Mouse (Mus musculus): ENCODE measurements around the gene Kremen1.

Gene Kremen1

GRCm38 (mm10) chr11:5243208-5243607, 18.1 kb downstream of the Kremen1 start:
- in situ Hi-C loops (cut with MboI; ENCODE audit: low pct_unique_long_range_greater_than_20kb in 1 of 2, low sequenced_read_pairs in 2 of 2, unreplicated experiment in 1 of 2), result no loop called here

- in situ Hi-C loops (cut with MboI; ENCODE audit: low pct_unique_long_range_greater_than_20kb in 1 of 2, low sequenced_read_pairs in 2 of 2, unreplicated experiment in 1 of 2), result no loop called here
These were observed 19.2 kb downstream of the Kremen1 start for GRCm38 (mm10) chr11:5242158-5242557.

DNA sequence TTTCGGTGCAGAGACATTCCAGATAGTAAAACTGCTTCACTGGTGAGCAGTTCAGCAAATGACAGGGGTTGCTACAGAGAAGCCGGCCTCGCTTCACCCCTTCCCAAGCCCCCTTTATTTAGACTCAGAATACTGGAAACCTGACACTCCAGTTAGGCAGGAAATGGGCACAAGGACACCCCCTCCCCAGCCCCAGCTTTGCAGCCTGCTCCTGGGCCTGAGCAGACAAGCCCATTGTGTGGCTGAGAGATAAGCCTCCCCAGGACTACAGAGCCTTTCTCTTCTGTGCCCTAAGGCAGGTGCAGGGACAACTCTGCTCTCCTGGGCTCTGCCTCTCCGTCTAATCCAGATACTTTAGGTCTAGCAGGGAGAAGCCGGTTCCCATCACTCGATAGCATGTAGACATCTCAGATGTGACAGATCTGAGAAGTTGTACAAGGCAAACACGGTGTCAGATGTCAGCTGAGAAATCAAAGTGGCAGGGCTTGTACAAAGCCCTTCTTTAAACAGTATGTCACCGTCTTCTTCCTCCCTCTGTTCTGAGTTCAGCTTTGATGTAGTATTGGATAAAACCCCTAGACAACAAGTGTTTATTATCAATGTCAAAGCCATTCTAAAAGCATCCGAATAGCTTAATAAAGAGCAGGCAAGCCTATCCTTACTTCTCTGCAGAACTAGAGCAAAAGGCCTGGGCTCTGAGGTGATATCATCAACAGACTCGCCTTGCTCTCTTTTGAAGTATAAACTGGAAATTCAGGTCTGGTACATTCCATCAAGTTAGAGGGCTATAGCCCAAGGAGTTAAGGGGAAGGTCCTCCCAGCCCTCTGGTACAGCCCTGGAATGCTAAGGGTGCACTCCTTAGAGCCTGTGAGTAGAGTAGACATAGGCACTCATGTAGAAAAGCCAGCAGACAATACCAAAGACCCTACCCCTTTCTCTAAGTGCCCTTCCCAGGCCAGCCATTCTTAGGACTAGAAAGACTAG, 21.4 kb downstream of the Kremen1 start:
- in situ Hi-C loops (cut with MboI; ENCODE audit: low pct_unique_long_range_greater_than_20kb in 1 of 2, low sequenced_read_pairs in 2 of 2, unreplicated experiment in 1 of 2), result no loop called here

DNA sequence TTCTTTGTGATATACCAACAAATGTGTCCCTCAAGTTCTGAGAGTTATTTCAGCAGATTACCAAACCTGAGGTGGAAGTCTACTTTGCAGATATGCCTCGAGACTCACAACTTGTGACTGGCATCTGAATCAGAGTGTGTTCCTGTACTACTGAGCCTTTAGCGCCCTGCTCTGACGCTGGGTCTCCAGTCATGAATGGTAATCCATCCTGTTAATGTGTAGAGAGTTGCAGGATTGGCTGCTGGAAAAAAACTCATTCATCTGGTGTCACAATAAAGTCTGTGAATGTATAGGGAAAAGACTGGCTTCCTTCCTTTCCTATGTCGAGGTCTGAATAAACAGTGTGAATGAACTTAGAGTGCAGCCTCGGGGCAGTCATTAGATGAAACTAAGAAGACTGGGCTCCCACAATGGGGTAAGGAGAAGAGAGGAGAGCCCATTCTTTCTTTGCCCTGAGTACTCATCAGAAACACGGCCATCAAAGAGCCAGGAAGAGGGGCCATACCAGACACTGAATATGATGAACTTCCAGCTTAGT, 41.4 kb downstream of the Kremen1 start:
- in situ Hi-C loops (cut with MboI; ENCODE audit: low pct_unique_long_range_greater_than_20kb in 1 of 2, low sequenced_read_pairs in 2 of 2, unreplicated experiment in 1 of 2), result no loop called here

DNA sequence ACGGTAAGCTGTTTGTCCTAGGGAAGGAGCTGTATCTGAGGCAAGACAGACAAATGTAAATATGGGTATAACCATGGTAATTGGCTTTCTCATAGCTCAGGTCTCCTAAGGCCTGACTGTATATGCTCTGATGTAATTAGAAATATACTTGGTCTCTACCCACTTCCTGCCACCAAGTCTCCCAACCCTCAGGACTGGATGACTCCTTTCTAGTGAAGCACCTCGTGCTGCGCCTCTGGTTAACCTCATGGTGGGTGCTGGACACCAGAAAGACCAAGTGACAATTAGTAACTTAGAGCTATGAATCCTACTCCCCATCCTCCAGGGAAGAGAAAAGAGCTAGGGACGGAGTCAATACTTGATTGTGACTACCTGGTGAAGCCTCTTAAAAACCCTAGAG, 42.0 kb downstream of the Kremen1 start:
- in situ Hi-C loops (cut with MboI; ENCODE audit: low pct_unique_long_range_greater_than_20kb in 1 of 2, low sequenced_read_pairs in 2 of 2, unreplicated experiment in 1 of 2), result no loop called here

- in situ Hi-C loops (cut with MboI; ENCODE audit: low pct_unique_long_range_greater_than_20kb in 1 of 2, low sequenced_read_pairs in 2 of 2, unreplicated experiment in 1 of 2), result no loop called here
These were observed 45.8 kb downstream of the Kremen1 start for GRCm38 (mm10) chr11:5215401-5216187.

DNA sequence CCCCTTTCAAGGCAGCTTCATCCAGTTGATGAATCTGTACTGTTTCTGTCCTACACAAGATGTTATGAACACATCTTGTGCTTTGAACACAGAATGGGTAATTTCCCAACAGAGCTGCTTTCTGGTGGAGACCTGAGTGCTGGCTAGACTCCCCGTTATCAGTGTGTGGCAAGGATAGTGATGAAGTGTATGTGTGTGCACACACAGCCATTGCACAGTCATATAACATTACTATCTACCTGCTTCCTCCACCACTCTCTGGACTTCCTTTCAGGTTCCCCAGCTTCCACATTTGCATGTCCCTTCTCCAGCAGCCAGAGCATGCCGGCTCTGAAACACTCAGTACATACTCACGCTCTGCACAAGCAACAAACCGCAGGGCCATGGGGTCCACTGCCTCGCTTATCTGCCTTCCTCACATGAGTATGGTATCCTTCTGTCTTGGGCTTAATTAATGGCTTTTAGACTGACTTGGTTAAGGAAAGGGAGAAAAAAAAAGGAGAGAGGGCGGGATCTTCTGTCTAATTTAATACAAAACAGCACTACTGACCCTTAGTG, 46.8 kb downstream of the Kremen1 start:
- in situ Hi-C loops (cut with MboI; ENCODE audit: low pct_unique_long_range_greater_than_20kb in 1 of 2, low sequenced_read_pairs in 2 of 2, unreplicated experiment in 1 of 2), result no loop called here

DNA sequence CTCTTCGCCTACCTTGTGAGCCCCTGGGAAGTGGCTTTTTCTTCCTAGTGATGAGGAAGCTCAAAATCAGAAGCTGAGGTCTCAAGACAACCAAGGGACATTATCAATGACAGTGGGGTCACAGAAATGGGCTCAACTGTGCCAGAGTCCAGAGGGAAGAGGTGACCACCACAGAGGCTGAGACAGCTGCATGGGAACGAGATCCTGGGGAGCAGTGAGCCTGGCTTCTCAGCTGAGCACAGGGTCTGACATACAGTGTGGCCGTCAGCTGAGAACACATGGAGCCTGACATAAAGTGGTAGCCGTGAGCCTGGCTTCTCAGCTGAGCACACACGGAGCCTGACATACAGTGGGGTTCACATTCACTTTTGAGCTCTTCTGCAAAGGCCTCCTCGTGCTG, 58.3 kb downstream of the Kremen1 start:
- in situ Hi-C loops (cut with MboI; ENCODE audit: low pct_unique_long_range_greater_than_20kb in 1 of 2, low sequenced_read_pairs in 2 of 2, unreplicated experiment in 1 of 2), result no loop called here

- in situ Hi-C loops (cut with MboI; ENCODE audit: low pct_unique_long_range_greater_than_20kb in 1 of 2, low sequenced_read_pairs in 2 of 2, unreplicated experiment in 1 of 2), result no loop called here
These were observed 59.3 kb downstream of the Kremen1 start for GRCm38 (mm10) chr11:5201799-5202680.

DNA sequence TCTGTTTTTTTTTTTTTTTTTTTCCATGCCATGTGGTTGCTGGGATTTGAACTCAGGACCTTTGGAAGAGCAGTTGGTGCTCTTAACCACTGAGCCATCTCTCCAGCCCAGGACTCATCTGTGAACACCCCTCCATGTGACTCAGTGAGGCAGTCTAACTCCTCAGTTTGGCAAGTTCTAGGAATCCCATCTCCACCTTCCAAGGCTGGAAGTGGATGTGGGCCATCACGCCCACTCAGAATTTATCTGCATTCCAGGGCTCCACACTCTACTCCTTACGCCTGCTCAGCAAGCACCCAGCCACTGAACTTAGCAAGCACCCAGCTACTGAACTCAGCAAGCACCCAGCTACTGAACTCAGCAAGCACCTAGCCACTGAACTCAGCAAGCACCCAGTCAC, 61.5 kb downstream of the Kremen1 start:
- in situ Hi-C loops (cut with MboI; ENCODE audit: low pct_unique_long_range_greater_than_20kb in 1 of 2, low sequenced_read_pairs in 2 of 2, unreplicated experiment in 1 of 2), result no loop called here

DNA sequence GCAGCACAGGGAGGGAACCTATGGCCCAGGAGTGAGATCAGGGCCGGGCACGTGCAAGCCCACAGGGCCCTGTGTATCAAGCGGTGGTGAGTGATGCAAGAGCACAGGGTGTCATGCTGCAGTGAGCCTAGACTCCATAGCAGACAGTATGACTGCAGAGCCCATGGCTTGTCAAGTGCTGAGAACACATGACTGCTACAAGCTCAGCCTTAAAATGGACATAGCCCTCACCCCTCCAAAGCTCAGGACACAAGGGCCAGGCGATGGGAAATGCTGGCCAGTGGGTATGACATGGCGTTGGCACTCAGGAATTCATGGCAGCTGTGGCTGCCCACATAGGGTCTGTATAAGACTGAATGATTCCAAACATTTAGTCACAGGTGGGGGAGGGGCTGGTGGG, 64.3 kb downstream of the Kremen1 start:
- in situ Hi-C loops (cut with MboI; ENCODE audit: low pct_unique_long_range_greater_than_20kb in 1 of 2, low sequenced_read_pairs in 2 of 2, unreplicated experiment in 1 of 2), result no loop called here

DNA sequence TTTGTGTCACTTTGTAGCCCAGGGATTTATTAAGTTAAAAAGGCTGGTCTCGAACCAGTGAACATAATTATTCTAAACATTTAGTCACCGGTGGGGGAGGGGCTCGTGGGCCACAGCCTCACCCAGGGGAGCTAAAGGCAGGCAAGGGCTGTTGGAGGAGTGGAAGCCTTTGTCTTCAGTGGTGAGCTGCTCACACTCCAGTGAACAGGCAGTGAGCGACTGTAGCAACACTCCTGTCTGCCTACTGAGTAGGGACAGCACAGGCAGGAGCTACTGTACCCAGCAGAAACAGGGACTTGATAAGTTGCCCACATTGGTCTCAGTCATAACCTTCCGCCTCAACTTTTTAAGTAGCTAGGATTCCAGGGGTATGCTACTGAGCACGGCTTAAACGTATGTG, 64.8 kb downstream of the Kremen1 start:
- in situ Hi-C loops (cut with MboI; ENCODE audit: low pct_unique_long_range_greater_than_20kb in 1 of 2, low sequenced_read_pairs in 2 of 2, unreplicated experiment in 1 of 2), result no loop called here

DNA sequence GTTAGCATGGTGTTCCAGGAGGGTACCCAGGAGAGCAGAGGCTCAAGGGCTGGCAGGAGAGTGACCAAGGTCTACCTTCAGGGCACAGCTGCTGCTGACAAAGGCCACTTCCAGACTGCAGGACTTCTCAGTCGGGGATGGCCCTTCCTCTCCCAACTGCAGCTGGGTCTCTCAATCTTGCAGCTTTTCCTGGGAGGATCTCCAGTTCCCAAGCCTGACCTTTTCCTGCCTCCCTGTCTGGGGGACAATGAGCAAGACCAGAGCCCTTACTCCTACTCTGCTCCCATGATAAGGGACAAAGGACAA, 67.8 kb downstream of the Kremen1 start:
- in situ Hi-C loops (cut with MboI; ENCODE audit: low pct_unique_long_range_greater_than_20kb in 1 of 2, low sequenced_read_pairs in 2 of 2, unreplicated experiment in 1 of 2), result no loop called here

DNA sequence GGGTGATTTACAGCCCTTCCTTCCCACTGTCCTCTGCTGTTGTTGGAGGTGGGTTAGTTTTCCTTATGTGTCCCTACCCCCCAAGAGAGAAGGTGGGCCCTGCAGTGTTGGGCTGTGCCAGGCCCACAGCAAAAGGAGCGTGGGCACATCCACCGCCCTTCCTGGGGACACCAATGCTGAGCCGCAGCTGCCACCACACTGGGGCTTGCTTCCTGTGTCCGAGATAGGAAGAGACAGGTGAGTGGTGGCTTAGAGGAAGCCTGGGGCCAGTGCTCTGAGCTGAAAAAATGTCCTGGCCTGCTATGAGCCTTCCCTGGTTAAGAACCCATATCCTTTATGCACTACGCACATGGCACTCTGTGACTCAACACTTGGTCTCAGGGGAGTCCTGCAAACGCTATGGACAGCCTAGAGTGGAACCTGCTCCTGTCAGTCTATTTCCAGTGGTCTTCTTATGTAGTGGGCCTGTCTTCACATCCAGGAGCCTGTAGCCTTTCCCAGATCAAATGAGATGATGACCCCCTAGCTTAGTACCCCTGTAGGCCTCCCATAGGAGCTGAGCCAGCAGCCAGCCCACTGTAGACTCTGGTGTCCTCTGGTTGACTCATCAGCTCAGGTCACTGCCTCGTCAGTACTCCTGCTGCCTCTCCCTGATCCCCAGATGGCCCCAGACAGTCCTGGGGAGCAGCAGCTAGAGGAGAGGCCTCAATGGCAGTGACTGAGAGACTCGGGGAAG, 68.3 kb downstream of the Kremen1 start:
- in situ Hi-C loops (cut with MboI; ENCODE audit: low pct_unique_long_range_greater_than_20kb in 1 of 2, low sequenced_read_pairs in 2 of 2, unreplicated experiment in 1 of 2), result no loop called here

DNA sequence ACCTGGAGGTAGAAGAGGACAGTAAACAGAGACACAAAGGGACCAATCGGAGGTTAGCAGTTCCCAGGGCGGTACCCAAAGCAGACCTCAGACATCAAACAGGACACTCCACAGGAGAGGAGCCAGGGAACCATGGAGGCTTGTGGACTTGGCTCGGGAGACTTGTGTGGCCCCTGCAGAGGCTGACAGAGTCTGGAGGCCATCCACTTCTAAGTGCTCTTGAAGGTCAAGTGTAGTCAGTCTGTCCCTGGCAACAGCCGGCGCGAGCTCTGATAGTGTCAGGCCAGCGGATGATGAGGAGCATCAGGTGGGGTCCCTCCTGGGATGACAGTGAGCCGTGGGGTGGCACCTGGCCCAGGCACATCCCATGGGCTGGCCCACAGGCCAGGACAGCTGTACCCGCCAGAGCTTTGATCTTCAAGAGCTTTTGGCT, 69.3 kb downstream of the Kremen1 start:
- in situ Hi-C loops (cut with MboI; ENCODE audit: low pct_unique_long_range_greater_than_20kb in 1 of 2, low sequenced_read_pairs in 2 of 2, unreplicated experiment in 1 of 2), result no loop called here

GRCm38 (mm10) chr11:5189239-5189933, 72.0 kb downstream of the Kremen1 start:
- in situ Hi-C loops (cut with MboI; ENCODE audit: low pct_unique_long_range_greater_than_20kb in 1 of 2, low sequenced_read_pairs in 2 of 2, unreplicated experiment in 1 of 2), result loop anchor here in 1 of 2 experiments (10.0 kb wide), 1 partner anchor 265 kb away; no protein-coding TSS in a partner anchor

DNA sequence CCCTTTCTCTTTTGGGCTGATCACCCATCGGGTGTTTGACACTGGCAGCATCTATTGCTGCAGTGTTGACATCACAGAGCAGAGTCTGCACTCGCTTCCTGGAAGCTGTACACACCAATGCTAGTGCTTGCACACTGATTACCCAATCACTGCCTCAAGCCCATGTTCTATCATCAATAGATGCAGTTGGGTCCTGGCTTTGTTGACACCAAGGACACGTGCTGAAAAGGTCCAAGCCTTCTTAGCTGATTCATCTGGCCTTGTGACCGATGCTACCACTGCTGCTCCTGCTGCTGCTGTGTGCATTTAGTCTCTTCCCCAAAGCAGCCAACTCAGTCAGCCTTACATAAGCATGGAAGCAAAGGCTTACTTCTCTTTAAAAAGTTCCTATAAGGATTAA, 73.2 kb downstream of the Kremen1 start:
- in situ Hi-C loops (cut with MboI; ENCODE audit: low pct_unique_long_range_greater_than_20kb in 1 of 2, low sequenced_read_pairs in 2 of 2, unreplicated experiment in 1 of 2), result loop anchor here in 1 of 2 experiments (10.0 kb wide), 1 partner anchor 267 kb away; no protein-coding TSS in a partner anchor

Data from mouse embryonic stem cell (cell line).